Mouse (Mus musculus) brain, adult 2 months (tissue): ENCODE results near the gene Fam166b.

Source experiments
- DNase-seq: peaks from one replicate; pipeline ENCODE4 v3.0.0; 2011; ENCODE audit warnings: low read depth, low spot score

Fam166b gene

DNA sequence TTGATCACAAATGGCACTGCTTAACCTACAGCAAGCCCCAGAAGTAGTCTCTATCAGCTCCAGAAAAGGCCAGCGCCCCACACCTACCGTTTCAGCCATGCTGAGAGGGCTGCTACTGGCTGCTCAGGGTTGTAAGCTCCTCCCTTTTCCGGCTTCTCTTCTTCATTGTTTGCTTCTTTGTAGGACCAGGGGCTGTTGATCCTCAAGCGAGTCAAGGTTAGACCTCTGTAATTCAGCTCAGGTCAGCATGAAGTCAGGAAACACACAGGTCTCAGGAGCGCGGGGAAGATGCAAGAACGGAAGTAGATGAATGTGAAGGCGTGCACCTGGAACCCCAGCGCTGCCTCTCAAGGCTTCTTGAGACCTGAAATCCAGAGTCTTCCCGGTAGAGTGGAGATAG, 24.2 kb downstream of the Fam166b start:
- no peak for DNase-seq

DNA sequence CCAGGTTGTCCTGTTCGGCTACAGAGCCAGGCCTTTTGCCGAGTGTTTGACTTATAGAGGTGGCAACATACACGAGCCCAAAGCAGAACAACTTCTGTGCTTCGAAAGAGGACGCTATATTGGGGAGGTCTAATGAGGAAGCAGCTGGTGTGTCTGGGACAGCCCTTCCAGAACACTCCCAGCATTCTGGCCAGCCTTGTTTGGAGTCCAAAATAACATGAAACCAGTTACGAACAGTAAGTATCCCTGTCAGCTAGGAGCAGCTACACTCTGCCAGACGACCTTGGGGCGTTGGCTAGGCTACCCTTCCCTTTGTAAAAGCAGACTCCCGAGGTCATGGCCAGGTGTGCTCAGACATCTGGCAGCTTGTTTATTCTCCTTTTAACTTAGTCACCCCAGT, 26.7 kb downstream of the Fam166b start:
- peak; percentile 58 for DNase-seq

DNA sequence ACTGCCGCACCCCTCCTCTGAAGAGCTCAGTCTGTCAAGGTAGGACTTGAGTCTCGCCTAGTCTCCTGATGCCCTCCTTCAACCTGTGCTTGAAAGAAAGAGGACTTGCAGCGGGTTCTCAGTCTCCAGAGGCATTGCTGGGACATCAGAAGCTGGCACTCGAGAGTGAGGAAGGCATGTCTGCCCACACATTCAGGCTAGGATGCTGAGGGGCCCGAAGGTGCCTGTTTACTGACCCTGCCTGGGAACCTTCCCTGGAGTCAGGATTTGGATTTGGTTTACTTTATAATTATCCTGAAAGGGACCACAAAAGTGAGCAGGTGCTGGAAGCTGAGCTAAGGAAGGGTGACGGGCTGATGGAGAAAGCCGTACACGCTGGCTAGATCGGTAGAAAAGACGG, 27.4 kb downstream of the Fam166b start:
- no peak for DNase-seq

DNA sequence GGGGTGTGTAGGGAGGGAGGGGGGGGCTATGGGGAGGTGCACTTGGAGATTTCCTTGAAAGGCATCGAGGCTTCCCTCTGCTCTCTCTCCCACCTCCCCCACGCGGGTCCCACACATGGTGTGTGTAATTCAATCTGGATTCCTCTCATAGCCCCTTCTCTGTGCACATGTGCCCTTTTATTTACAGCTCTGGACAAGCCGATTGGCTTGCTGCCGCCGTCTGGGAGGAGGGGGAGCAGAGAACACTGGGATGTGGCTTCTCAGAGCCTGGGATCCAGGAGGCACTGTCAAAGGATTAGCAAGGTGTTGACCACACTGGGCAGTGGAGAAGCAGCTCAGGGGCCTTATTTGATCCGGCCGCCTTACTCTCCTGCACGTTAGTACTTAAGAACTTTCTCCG, 28.0 kb downstream of the Fam166b start:
- DNase-seq, result no peak

DNA sequence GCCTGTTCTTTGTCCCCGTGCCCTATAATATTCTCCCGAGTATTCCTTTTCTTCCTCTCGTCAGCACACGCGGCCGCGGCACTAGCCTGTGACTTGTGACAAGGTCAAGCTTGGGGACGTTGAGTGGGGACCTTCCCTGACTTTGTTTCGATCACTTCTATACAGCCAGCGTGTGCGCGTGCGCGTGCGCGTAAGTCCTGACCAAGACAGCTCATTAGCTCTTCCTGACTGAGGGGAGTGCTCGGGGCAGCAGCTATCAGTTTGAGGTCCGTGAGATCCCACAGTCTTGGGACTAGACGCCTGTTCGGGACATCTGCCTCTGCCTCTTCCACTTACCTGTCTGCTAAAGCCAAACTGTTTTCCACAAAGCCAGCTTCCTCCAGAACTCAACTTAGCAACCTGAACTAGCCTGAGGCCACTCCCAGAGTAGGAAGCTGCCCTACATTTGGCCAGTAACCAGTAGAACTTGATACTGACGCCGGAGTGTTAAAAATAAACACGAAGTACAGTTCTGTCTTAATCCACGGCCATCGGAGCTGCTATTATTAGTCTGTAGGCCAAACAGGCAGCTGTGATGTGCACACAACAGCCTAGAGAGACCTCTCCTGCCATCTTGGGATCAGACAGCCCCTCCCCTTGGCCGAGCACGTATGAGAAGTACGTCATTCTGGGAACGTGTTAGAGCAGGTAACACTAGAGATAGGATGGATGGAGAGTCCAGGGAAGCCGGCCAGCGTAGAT, 29.4 kb downstream of the Fam166b start:
- peak; percentile 53 for DNase-seq

DNA sequence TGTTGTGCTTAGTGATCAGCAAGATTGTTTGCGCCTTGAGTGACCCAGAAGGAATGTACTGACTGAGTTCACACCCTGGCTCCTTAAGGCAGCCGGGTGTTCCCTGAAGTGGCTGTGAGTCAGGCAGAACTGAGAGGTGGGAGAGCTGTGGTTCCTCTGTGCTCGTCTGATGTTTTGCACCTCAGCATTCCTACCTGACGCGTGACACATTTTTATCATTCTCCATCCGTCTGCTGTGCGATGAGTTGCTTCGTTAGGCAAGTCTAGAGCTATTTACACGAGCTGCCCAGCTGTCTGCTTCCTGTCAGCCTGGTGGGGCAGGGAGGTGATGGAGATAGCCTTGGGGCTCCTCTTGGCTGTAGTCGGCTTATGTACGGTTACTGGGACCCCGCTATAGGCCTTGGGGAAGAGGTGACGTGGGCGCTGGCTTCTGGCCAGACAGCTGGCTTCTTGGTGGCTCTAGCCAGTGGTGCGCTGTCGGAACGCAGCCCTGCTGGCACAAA, 30.1 kb downstream of the Fam166b start:
- DNase-seq, result peak; percentile 80

DNA sequence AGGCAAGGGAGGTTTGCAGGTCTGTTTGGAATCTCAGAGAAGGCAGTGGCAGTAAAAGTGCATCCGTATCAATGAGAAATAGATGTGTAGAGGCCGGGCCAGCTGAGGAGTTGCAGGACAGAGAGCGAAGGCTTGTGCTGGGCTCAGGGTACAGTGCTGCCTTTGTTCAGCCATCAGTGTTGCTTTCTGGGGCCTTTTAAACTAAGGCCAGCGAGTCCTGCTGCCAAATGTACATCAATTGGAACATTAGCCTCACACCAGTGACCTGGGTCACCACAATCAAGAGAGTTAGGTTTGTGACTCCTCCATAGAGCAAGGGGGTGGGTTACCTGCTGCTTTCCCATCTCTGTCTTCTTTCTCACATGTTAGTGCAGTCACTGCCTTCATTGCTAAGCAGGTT, 30.9 kb downstream of the Fam166b start:
- peak; percentile 85 for DNase-seq

DNA sequence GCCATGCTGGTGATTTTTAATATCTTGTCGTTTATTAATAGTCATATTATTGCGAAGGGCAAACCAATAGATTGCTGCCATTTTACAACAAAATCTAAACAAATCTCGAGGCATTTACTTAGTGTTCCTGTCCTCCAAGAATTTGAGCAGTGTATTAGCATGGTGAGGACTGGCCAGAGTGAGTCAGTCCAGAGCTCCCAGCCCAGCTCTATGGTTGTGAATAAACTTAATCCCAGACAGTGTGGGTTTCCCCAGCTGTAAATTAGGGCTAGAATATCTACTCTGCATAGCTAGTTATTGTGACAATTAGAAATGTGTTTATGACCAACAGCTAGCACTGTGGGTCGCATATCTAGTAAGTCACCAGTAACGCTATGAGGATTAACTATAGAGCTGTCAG, 32.6 kb downstream of the Fam166b start:
- DNase-seq, result no peak

DNA sequence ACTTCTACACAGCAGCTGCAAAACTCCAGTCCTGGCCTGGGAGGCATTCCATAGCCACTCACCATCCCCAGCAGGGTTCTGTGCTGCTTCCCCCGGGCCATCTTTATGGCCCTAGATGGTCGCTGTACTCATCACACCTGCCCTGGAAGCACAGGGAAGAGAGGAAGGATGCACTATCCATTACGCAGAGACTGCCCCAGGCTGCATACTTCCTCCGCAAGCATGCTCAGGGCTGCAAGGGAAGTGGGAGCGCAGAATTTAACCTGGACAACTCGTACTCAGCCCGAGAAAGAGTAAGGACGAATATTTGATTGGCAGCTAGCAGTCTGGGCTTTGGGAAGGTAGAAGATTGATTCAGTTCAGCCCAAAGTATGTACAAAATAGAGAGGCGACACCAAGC, 33.1 kb downstream of the Fam166b start:
- DNase-seq, result no peak

DNA sequence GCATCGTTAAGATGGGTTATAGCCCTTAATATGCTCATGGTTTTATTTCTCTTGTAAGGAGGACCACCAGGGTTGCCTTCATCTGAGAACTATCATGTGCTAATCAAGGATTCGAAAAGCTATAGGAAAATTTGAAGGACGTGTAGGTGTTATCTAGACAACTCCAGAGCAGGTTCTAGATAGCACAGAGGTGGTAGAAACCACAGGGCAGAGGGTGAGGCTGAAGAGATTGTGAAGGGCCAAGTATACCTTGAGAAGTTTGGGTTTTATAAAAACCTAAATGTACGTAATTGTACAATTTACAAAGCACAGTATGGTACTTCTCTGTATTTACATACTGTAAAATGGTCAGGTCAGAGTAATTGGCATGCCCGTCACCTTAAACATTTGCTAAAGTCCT, 33.8 kb downstream of the Fam166b start:
- no peak for DNase-seq

DNA sequence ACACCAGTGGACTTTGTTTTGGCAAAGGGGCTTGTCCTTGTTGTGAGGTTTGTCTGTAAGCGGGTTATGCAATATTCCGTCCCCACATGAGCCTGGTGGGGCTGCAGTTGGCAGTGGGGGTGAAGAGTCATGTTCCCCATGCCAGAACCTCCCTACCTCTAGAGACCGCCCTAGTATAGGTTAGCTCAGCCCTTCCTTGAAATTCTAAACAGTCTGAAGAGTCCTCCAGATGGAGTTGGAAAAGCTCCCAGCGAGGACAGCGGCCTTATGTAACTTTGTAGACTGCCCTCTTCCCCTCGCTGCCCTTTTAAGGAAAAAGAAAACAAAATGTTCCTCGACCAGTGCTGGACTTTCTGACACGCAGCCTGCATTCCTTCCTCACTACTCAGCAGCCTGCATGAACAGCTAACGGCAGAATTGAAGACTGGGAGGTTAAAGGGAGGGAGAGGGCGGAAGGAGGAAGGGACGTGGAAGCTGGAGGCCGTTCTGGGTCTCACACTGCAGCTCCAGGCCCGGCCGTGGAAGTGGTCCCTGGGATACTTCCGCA, 34.5 kb downstream of the Fam166b start:
- peak; percentile 88 for DNase-seq

DNA sequence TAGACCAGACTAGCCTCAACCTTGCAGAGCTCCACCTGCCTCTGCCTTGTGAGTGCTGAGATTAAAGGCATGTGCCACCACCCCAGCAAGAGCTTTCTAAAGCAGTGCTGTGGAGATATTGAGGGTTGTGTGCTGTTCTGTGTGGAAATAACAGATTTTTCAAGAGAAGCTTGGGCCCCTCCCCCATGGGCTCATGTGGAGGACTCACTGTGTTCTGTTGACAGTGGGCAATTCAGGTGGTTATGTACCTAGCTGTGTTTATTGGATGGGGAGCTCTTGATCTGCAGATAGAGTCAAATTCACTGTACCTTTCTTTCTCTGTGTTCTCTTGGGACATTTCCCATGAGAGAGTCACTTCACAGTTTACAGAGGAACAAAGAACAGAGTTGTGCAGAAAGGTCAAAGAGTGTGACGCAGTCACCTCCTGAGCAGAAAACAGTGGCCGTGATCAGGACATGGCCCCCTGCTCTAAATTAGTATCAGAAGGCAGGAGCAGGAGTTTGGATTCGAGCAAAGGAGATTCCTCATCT, 37.3 kb downstream of the Fam166b start:
- no peak for DNase-seq

DNA sequence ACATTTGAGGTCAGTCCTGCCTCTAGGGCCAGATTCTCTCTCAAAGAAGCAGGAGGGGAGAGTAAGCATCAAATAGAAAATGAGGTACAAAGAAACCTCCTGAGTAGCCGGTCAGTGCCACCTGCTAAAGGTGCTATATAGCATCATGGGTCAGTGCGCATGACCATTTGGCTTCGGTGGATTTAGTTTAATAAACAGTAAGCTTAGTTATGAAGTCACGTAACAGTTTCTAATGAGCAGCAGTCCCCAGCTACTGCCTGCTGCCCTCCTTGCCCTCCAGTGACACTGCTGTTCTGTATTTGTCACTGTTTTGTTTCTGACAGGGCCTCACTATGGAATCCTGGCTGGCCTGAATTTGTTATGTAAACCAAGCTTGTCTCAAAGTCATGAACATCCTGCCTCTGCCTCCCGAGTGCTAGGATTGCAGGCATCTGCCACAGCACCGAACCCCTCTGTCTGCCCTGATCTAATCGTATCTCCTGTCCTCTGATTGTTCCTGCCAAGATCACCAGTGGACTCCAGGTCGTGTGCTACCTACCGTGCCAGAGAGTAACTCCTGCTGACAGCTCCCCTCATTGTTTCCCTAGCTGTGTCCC, 39.0 kb downstream of the Fam166b start:
- peak; percentile 57 for DNase-seq

DNA sequence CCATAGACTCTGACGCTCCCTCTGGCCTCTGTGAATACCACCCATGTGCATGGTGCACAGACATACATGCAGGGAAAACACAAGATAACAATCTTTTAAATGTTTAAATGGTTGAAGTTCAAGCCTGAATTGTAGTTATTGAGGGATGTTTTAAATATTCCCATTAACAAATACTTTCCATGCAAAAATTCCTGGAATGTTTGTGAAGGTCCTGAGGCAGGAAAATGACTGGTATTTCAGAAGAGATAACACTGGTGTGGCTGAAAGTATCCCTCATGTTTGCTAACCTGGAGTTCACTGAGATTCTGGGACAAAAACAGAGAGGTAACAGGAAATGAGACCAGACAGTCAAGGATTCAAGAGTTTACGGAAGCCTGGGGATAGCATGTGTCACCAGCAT, 39.5 kb downstream of the Fam166b start:
- no peak for DNase-seq

DNA sequence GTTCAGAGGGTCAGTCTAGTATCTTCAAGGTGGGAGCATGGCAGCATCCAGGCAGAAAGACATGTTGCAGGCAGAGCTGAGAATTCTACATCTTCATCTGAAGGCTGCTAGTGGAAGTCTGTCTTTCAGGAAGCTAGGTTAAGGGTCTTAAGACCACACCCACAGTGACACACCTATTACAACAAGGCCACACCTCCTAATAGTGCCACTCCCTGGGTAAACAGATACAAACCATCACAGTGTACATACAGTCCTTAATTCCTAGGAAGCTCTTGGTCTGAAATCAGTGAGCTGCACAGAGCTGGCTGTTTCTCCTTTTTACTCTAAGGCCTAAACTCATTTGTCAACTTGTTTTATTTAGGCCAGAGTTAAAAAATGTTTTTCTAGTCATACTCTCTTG, 42.0 kb downstream of the Fam166b start:
- DNase-seq, result no peak

DNA sequence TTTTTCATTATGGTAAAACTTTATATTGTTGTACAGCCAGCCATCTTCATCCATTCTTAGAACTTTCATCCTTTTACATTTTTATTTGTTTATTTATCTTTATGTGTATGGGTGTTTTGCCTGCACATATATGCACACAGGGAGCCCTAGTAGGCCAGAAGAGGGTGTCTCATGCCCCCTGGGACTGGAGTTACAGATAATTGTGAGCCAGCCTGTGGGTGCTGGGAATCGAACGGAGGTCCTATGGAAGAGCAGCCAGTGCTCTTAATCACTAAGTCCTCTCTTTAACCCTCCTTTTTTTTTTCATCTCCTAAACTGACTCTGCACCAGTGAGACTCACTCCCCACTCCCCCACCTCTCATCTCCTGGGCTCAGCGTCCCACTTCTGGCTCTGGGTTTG, 44.4 kb downstream of the Fam166b start:
- DNase-seq, result no peak

DNA sequence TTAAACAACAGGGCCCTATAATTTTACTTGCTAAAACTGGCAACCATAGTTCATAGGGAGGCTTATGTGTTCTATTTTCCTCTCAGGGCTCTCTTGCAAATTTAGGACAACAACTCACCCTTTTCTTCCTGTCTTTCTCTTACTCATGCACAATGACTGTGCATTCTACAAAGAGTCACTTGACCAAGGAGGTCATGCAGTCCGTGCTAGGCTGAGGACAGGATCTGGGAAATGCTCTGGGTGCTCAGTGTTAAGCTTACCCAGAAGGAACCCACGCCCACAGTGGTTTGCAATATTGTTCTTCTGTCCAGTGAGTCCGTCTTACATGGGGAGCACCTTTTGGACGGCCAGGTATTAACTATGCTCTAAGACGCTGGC, 44.9 kb downstream of the Fam166b start:
- peak; percentile 47 for DNase-seq

DNA sequence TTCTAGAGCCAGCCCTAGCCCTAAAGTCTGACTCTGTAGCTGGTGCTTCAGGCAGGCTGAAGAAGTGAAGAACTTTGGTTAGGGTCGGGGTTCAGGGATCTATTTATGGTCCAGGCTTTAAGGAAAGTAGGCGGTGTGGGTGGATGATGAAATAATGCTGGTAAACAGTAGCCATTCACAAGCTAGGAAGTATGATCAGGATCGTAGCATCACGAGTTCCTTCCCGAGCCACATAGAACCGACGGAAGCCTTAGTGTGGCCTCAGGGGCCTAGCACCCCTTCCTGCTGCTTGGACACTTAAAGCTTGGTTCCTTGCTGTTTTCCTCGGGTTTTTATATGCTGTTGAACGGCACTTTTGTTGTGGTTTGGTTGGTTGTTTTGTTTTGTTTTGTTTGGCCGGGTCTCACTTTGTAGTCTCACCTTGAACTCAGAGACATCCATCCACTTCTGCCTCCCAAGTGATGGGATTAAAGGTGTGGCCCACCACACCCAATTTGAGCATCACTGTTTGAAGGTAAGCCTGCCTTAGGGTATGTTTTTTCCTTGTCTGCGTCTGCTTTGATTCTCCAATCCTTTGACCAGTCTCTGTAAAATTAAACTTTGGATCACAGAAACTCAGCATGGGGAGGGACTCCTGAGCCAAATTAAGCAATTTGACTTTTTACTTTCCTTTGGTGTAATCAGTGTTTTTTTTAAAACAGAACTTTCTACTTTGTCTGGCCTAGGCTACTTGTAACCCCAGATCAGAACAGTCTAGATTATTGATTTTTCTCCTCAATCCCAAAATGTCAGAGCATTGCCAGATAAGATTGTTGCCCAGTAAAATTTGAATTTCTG, 45.5 kb downstream of the Fam166b start:
- peak; percentile 66 for DNase-seq

DNA sequence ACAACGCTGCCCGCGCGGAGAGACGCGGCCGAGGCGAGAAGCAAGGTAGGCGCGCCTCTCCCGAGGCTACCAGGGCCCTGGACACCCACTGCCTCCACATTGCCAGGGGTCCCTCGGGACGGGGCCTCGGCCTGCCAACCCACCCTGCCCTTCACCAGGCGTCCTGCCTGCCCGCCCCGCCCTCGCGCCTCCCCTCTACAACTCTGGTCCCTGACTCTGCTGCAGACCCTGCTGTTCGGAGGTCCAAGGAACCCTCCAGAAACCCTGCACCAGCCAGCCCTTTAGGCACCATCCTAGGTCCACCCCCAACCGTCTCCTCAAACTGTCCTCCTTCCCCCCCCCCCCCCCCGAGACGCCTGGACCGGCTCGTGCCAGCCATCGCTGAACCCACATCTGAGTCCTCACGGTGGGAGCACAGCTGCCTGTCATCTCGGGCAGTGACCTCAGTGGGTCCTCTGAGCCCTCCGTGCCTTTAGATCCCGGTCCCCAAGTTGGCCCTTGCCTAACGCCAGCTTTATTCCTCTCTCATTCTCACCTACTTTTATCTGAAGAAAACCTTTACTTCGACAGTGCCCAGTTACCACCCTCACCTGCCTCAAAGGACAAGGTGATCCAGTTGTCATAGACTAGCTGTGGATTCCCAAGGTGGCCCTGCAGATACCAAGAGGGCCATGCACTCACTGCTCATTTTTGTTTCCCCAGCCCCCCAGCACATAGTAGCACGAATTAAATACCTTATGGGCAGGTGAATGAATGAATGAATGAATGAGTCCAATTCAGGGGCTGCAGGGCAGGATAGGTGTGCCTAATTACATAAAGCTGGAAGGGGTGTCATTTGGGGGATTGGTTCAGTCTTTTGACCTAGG, 46.5 kb downstream of the Fam166b start:
- peak; percentile 56 for DNase-seq

DNA sequence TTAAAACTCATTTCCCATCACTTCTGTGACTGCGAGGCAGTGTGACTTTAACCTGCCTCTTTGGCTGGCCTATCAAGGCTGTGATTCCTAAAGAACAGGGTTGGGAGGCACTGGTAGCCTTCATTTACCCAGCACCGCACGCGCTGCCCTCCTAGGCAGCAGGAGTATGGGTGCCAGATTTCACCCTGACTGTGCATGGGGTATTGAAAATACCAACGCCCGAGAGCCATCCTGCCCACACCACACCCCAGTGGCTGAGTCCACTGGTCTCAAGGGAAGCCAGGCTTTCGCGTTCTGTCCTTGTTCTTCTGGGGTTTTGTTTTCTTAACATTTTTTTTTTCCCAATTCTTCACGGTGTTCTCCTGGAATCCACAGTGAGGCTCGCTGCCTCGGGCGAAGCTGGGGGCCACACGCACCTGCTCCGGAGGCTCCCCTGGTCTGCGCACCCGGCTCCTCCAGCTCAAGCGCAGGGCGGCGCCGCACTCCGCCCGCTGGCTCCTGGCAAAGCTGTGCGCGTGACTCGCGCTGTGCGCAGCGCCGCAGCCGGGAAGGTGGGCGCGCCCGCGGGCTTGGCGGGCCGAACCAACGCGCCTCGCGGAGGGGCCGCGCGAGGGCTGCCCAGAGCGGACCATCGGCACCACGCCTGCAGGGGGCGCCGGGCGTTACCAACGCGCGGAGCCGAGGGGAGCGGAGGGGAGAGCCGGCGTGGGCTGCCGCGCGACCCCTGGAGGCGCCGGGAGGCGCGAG, 47.4 kb downstream of the Fam166b start, which contains the start of gene Rusc2:
Gene Rusc2 (plus strand): TSS at position 572 of the 747 bp plus-strand sequence.
- peak; percentile 98 for DNase-seq
